Mouse (Mus musculus): Measurements from ENCODE around the gene Lpar2. TPM values are rescaled to one million over a fixed set of nuclear protein-coding genes. Genes with fewer than 3 reads are reported as not detected.

Lpar2 gene
- polyA plus RNA-seq, 1 experiment from 2014 or later, result 0.45 TPM

DNA sequence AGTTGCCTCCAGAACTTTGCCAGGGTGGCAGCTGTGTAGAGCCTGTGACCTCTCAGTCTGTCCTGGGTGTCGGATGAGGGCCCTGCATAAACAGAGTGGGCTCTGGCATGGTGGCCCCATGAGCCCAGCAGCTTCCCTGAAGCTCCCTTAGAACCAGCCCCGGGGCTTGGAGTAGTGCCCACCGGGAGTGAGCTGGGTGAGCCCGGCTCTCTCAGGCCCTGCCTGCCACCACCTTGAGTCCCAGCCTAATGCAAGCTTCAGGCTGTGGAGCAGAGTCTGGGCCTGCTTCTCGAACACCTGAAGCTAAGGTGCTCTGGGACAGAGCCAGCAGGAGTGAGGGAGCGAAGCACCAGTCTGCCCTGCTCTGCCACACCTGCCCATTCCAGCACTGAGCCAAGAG lies 48.7 kb downstream of the Lpar2 start:
- Histone ChIP-seq H3K27me3 (ENCODE audit: control insufficient read depth, insufficient read depth, low read depth, low read length) (peaks cover 4% of the 10 kb centered on the region; the same call in 1 of the 2 replicates), H3K4me1 (replicated peaks; ENCODE audit: control insufficient read depth, insufficient read depth, low read length) (no peaks in the 10 kb centered on the region), H3K4me2 (ENCODE audit: low read depth, low read length) (no peak overlapping the region), H3K9ac (ENCODE audit: low read length) (no peak overlapping the region), H3K4me3 (ENCODE audit: low read length) (no peak overlapping the region), H3K27ac (ENCODE audit: low read length) (no peak overlapping the region), H3K9me3 (ENCODE audit: control insufficient read depth, low read length) (no peaks in the 10 kb centered on the region), H3K36me3 (ENCODE audit: control insufficient read depth, insufficient read depth, low read length) (no peaks in the 10 kb centered on the region)
- WGBS, result 72% methylated on average over 6 of the region's 6 CpGs
- ATAC-seq (ENCODE audit: low read depth), result no peak

DNA sequence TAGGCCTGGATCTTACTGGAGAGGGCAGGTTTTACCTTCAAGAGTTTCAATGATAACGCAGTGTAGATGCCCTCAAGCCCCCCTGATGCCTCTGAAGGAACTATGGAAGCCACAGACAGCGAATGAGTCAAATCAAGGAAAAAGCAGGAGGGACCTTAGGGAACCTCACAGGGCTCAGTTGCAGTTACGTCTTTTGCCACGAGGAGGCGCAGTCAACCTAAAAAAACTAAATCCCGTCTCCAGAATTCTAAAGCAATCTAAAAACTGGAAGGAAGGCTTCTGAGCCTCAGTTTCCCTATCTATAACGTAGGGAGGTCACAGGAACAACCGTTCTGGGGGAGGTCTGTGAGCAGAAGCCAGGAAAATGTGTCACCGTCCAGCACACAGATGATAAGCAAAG lies 51.9 kb downstream of the Lpar2 start:
- no peaks in the 10 kb centered on the region for H3K36me3 ChIP-seq (ENCODE audit: control insufficient read depth, insufficient read depth, low read length)
- 9% methylated on average over 9 of the region's 9 CpGs for WGBS
- ATAC-seq (ENCODE audit: low read depth), result no peak
- H3K4me3 ChIP-seq (ENCODE audit: low read length), result no peak overlapping the region
- H3K9me3 ChIP-seq (ENCODE audit: control insufficient read depth, low read length), result no peaks in the 10 kb centered on the region
- H3K4me1 ChIP-seq (replicated peaks; ENCODE audit: control insufficient read depth, insufficient read depth, low read length), result no peaks in the 10 kb centered on the region
- H3K4me2 ChIP-seq (ENCODE audit: low read depth, low read length), result no peak overlapping the region
- peaks cover 12% of the 10 kb centered on the region for H3K27me3 ChIP-seq (ENCODE audit: control insufficient read depth, insufficient read depth, low read depth, low read length)
- no peak overlapping the region for H3K9ac ChIP-seq (ENCODE audit: low read length)
- no peak overlapping the region for H3K27ac ChIP-seq (ENCODE audit: low read length)

DNA sequence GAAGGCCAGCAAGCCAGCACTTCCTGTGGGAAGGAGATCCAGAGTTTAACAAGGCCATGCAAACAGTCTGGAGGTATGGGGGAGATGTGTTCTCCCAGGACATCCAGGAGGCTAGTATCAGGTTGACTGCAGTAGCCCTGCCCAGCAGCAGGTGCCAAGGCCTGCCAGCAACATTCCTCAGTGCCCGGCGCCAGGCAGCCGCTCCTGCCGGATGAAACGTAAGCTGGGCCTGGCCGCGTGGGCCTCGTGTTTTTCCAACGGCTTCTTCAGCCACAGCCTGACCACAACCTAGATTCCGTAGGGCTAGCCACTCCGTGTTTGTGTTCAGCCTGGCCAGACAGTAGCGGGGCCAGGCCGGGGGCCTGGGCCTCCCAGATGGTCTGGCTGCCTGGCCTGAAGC lies 52.4 kb downstream of the Lpar2 start:
- WGBS, result 77% methylated on average over 13 of the region's 13 CpGs
- no peak for ATAC-seq (ENCODE audit: low read depth)
- Histone ChIP-seq H3K27me3 (ENCODE audit: control insufficient read depth, insufficient read depth, low read depth, low read length) (peaks cover 17% of the 10 kb centered on the region), H3K4me3 (ENCODE audit: low read length) (no peak overlapping the region), H3K36me3 (ENCODE audit: control insufficient read depth, insufficient read depth, low read length) (no peaks in the 10 kb centered on the region), H3K4me2 (ENCODE audit: low read depth, low read length) (no peak overlapping the region), H3K4me1 (replicated peaks; ENCODE audit: control insufficient read depth, insufficient read depth, low read length) (no peaks in the 10 kb centered on the region), H3K9ac (ENCODE audit: low read length) (no peak overlapping the region), H3K27ac (ENCODE audit: low read length) (no peak overlapping the region), H3K9me3 (ENCODE audit: control insufficient read depth, low read length) (no peaks in the 10 kb centered on the region)

DNA sequence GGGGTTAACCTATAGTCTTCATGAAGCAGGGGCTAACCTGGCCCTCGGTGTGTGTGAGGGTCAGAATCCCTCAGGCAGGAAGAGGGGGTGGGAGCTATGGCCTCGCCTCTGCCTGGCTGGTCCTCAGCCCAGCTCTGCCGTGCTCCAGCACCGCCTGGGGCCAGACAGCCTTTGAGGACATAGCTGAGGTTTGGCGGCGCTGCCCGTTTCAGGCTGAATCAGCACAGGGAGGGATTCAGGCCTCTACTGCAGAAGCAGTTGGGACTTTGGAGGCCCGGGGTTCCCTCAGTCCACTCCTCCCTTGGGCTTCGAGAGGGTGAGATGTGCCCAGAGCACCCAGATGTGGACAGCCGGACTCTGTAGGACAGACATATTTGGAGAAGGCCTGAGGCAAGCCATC lies 53.9 kb downstream of the Lpar2 start:
- Histone ChIP-seq H3K9ac (ENCODE audit: low read length) (no peak overlapping the region), H3K4me3 (ENCODE audit: low read length) (no peak overlapping the region), H3K27me3 (ENCODE audit: control insufficient read depth, insufficient read depth, low read depth, low read length) (peaks cover 32% of the 10 kb centered on the region), H3K27ac (ENCODE audit: low read length) (no peak overlapping the region), H3K9me3 (ENCODE audit: control insufficient read depth, low read length) (no peaks in the 10 kb centered on the region), H3K36me3 (ENCODE audit: control insufficient read depth, insufficient read depth, low read length) (no peaks in the 10 kb centered on the region), H3K4me1 (replicated peaks; ENCODE audit: control insufficient read depth, insufficient read depth, low read length) (no peaks in the 10 kb centered on the region), H3K4me2 (ENCODE audit: low read depth, low read length) (no peak overlapping the region)
- ATAC-seq (ENCODE audit: low read depth), result no peak
- 41% methylated on average over 10 of the region's 10 CpGs for WGBS

DNA sequence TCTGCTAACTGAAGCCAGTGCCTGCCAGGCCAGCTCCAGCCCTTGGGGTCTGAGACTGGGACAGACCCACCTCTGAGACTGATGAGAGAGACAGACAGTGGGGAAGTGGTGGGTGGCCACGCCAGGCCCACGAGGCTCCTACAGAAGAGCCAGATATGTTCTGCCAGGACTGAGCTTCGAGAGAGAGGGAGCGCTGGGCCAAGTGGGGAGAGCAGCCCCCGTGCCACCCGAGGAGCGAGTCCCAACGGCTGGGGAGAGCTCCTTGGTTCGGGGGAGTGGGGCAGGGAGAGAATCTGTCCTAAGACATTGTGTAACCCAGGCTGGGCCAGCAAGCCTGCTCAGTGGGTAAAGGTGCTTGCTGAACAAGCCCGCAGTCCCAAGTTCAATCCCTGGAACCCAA lies 54.7 kb downstream of the Lpar2 start:
- WGBS, result 63% methylated on average over 10 of the region's 10 CpGs
- Histone ChIP-seq H3K27me3 (ENCODE audit: control insufficient read depth, insufficient read depth, low read depth, low read length) (peaks cover 40% of the 10 kb centered on the region), H3K36me3 (ENCODE audit: control insufficient read depth, insufficient read depth, low read length) (no peaks in the 10 kb centered on the region), H3K9me3 (ENCODE audit: control insufficient read depth, low read length) (peaks cover 2% of the 10 kb centered on the region; the same call in 1 of the 2 replicates), H3K4me3 (ENCODE audit: low read length) (no peak overlapping the region), H3K4me2 (ENCODE audit: low read depth, low read length) (no peak overlapping the region), H3K4me1 (replicated peaks; ENCODE audit: control insufficient read depth, insufficient read depth, low read length) (no peaks in the 10 kb centered on the region; the same call in 1 of the 2 replicates), H3K9ac (ENCODE audit: low read length) (no peak overlapping the region), H3K27ac (ENCODE audit: low read length) (no peak overlapping the region)
- ATAC-seq (ENCODE audit: low read depth), result no peak

DNA sequence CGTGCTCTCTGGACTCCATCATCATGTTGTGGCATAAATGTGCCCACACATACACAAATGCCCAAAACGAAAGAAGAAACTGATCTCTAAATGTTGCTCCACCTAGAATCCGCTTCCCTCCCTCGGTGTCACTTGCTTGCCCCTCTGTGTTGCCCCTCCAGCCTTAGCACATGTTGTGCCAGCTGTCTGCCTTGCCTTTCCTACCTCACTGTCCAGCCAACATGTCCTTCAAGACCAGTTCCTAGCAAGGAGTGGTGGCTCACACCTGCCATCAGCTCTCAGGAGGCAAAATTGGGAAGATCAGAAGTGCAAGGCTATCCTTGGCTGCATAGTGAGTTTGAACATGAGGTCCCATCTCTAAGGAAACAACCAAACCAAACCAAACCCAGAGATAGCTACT lies 55.2 kb downstream of the Lpar2 start:
- Histone ChIP-seq H3K27me3 (ENCODE audit: control insufficient read depth, insufficient read depth, low read depth, low read length) (peaks cover 45% of the 10 kb centered on the region), H3K9me3 (ENCODE audit: control insufficient read depth, low read length) (peaks cover 2% of the 10 kb centered on the region; the same call in 1 of the 2 replicates), H3K36me3 (ENCODE audit: control insufficient read depth, insufficient read depth, low read length) (no peaks in the 10 kb centered on the region), H3K27ac (ENCODE audit: low read length) (no peak overlapping the region), H3K9ac (ENCODE audit: low read length) (no peak overlapping the region), H3K4me2 (ENCODE audit: low read depth, low read length) (no peak overlapping the region), H3K4me1 (replicated peaks; ENCODE audit: control insufficient read depth, insufficient read depth, low read length) (peaks cover 1% of the 10 kb centered on the region; the same call in 1 of the 2 replicates), H3K4me3 (ENCODE audit: low read length) (no peak overlapping the region)
- 81% methylated on average over 4 of the region's 4 CpGs for WGBS
- ATAC-seq (ENCODE audit: low read depth), result no peak

DNA sequence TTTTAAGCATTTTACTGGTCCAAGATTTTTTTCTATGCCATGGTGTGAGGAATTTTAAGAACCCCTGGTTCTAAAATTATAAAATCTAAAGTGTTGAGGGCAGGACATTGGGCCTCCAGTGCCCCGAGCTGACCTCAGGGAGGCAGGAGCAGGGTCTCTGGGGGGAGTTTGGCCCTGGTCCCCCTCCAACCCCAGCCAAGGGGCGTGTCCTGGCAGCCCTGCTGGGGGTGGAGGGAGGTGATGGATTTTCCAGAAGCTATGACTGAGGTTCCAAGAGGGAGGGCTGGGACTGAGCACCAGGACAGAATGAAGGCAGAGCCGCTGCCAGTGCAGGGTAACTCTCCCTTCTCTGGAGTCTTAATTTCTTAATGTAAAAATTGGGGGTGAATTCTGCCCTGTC lies 55.8 kb downstream of the Lpar2 start:
- Histone ChIP-seq H3K9ac (ENCODE audit: low read length) (no peak overlapping the region), H3K27ac (ENCODE audit: low read length) (no peak overlapping the region), H3K36me3 (ENCODE audit: control insufficient read depth, insufficient read depth, low read length) (no peaks in the 10 kb centered on the region), H3K4me3 (ENCODE audit: low read length) (no peak overlapping the region), H3K27me3 (ENCODE audit: control insufficient read depth, insufficient read depth, low read depth, low read length) (peaks cover 51% of the 10 kb centered on the region), H3K4me2 (ENCODE audit: low read depth, low read length) (no peak overlapping the region), H3K4me1 (replicated peaks; ENCODE audit: control insufficient read depth, insufficient read depth, low read length) (peaks cover 3% of the 10 kb centered on the region; the same call in 1 of the 2 replicates), H3K9me3 (ENCODE audit: control insufficient read depth, low read length) (peaks cover 2% of the 10 kb centered on the region; the same call in 1 of the 2 replicates)
- ATAC-seq (ENCODE audit: low read depth), result no peak
- 58% methylated on average over 3 of the region's 3 CpGs for WGBS

DNA sequence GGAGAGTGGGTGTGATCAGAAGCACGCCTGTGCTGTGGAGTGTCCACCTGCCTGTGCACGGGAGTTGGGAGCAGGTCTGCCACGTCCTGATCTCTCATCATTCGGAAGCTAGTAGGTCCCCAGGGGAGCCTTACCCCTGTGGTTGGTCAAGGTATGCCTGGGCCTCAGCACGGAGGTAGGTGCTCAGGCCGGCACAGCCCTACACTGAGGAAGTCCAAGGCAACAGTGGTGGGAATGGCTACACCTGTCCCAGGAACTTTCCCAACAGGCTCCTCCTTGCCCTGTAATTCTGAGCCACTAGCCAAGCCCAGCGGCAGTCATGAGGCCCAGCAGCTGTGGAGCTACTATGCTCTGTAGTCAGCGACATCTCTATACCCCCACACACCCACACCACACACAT lies 57.4 kb downstream of the Lpar2 start:
- peaks cover 2% of the 10 kb centered on the region; the same call in 1 of the 2 replicates for H3K9me3 ChIP-seq (ENCODE audit: control insufficient read depth, low read length)
- H3K4me1 ChIP-seq (replicated peaks; ENCODE audit: control insufficient read depth, insufficient read depth, low read length), result peaks cover 3% of the 10 kb centered on the region; the same call in 1 of the 2 replicates
- H3K4me3 ChIP-seq (ENCODE audit: low read length), result no peak overlapping the region
- H3K27ac ChIP-seq (ENCODE audit: low read length), result no peak overlapping the region
- no peaks in the 10 kb centered on the region for H3K36me3 ChIP-seq (ENCODE audit: control insufficient read depth, insufficient read depth, low read length)
- H3K27me3 ChIP-seq (ENCODE audit: control insufficient read depth, insufficient read depth, low read depth, low read length), result peaks cover 65% of the 10 kb centered on the region
- WGBS, result 60% methylated on average over 8 of the region's 8 CpGs
- no peak overlapping the region for H3K9ac ChIP-seq (ENCODE audit: low read length)
- no peak for ATAC-seq (ENCODE audit: low read depth)
- no peak overlapping the region for H3K4me2 ChIP-seq (ENCODE audit: low read depth, low read length)

Data from lung, embryonic 16.5 days (tissue).